Mouse (Mus musculus) megakaryocyte, embryonic 14.5 days (primary cell): Measurements from ENCODE around the gene Chst15.

Experiments used
- FLI1 ChIP-seq: IDR thresholded peaks from 2 replicates; pipeline ENCODE4 v1.6.1; 2012; ENCODE audit warnings: low read length, inconsistent platforms, mixed read lengths
- GATA1 ChIP-seq: IDR thresholded peaks from 3 replicates; pipeline ENCODE4 v1.6.1; 2012; ENCODE audit warnings: mixed read lengths, low read length, inconsistent platforms, borderline replicate concordance

DNA sequence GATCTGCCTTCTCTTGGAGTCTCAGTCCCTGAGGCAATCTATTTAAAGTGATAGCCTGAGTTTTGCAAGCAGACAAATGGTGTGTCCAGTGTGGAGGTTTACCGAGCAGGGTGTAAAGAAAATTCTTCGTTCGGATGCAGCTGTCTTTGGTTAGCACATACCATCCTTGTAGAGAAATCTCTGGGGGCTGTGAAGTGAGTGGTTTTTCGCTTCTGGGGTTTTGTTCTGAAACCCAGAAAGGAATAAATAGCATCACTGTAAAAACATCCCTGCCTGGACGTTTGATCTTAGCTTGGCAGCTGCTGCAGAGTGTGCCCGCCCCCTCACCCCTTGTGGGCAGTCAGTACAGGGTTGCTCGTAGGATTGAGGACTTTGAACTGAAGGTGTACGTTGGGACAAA, 39.2 kb upstream of the Chst15 start:
- no peak for TF ChIP-seq GATA1
- TF ChIP-seq FLI1 = no peak
